Mouse (Mus musculus) lung, embryonic 14.5 days (tissue): ENCODE results near the gene Sorcs2. TPM values are rescaled to one million over a fixed set of nuclear protein-coding genes. Genes with fewer than 3 reads are reported as not detected.

Source experiments
- ATAC-seq: fragments of 200-750 bp; cut with Nextera tagmentation; 2 replicates; pipeline ENCODE4 v1.8.0; 2017; ENCODE audit warnings: mild to moderate bottlenecking, moderate TSS enrichment, moderate library complexity; ENCODE audit not compliant: insufficient read depth
- DNase-seq: peaks from one replicate; pipeline ENCODE4 v3.0.0-alpha.2; 2015
- H3K27ac ChIP-seq: fragments of 300-500 bp; sonication (generic); 2 replicates; pipeline ENCODE4 v1.5.1; 2014; ENCODE audit warnings: low read depth, mild to moderate bottlenecking, moderate library complexity
- H3K27me3 ChIP-seq: fragments of 300-500 bp; sonication (generic); 2 replicates; pipeline ENCODE4 v1.6.1; 2014; ENCODE audit warnings: low read length, control low read depth; ENCODE audit not compliant: insufficient read depth
- H3K36me3 ChIP-seq: fragments of 300-500 bp; sonication (generic); 2 replicates; pipeline ENCODE4 v1.6.1; 2014; ENCODE audit warnings: control low read depth; ENCODE audit not compliant: insufficient read depth
- H3K4me1 ChIP-seq: fragments of 300-500 bp; sonication (generic); 2 replicates; pipeline ENCODE4 v1.6.1; 2014; ENCODE audit warnings: antibody characterized with exemption, control low read depth; ENCODE audit not compliant: insufficient read depth
- H3K4me2 ChIP-seq: fragments of 300-500 bp; sonication (generic); 2 replicates; pipeline ENCODE4 v1.6.1; 2014; ENCODE audit warnings: mild to moderate bottlenecking
- H3K4me3 ChIP-seq: fragments of 300-500 bp; sonication (generic); 2 replicates; pipeline ENCODE4 v1.5.1; 2014; ENCODE audit warnings: low read depth, low read length
- H3K9ac ChIP-seq: fragments of 300-500 bp; sonication (generic); 2 replicates; pipeline ENCODE4 v1.6.1; 2014
- H3K9me3 ChIP-seq: fragments of 300-500 bp; sonication (generic); 2 replicates; pipeline ENCODE4 v1.6.1; 2016; ENCODE audit warnings: low read depth, low read length, control low read depth
- CTCF ChIP-seq: IDR thresholded peaks from 2 replicates; pipeline ENCODE4 v1.5.1; 2016; ENCODE audit warnings: antibody characterized with exemption, low read depth
- WGBS: fragments of 180-500 bp; shearing (Covaris S2); extraction: QIAGEN DNeasy Blood & Tissue Kit; methylation state at CpG from one replicate; pipeline ENCODE4 v1.1.7; 2014; 5-methylcytosine and 5-hydroxymethylcytosine counted together
- polyA plus RNA-seq: library from polyadenylated mRNA; unstranded; fragments of >200 nt; fragmentation: Nextera tagmentation; extraction: Ambion mirVana; gene quantifications from 2 replicates; pipeline ENCODE4 v1.2.1, GENCODE M21; 2014

Gene Sorcs2
- polyA plus RNA-seq, 1 experiment from 2014 or later: 20.6 TPM

DNA sequence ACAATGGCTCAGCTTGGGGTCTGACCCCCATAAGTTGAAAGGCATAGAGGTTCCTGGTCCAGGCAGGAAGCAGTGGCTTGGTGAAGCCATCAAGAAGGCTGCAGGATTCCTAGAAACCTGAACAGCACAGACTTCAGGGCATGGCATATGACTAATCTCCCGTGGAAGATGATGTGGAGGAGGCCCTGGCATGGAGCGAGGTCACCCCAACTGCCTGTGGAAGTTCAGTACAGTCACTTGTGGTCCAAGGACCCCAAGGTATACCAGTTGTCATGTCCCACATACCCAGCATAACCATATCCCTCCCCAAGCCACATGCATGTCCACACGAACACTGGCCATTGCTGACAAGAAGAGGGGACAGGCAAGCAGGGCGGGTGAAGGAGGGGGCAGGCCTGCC is 206.7 kb downstream of the Sorcs2 start:
- no peaks in the 10 kb centered on the region for H3K9me3 ChIP-seq
- no peaks in the 10 kb centered on the region for H3K27me3 ChIP-seq
- WGBS: 76% methylated on average over 4 of the region's 4 CpGs
- no peak overlapping the region for H3K27ac ChIP-seq
- no peak for ATAC-seq
- no peak overlapping the region for H3K9ac ChIP-seq
- no peak overlapping the region for H3K4me2 ChIP-seq
- no peaks in the 10 kb centered on the region for H3K4me1 ChIP-seq
- DNase-seq: no peak
- H3K36me3 ChIP-seq: no peaks in the 10 kb centered on the region
- H3K4me3 ChIP-seq: no peak overlapping the region
- no peak for TF ChIP-seq CTCF

DNA sequence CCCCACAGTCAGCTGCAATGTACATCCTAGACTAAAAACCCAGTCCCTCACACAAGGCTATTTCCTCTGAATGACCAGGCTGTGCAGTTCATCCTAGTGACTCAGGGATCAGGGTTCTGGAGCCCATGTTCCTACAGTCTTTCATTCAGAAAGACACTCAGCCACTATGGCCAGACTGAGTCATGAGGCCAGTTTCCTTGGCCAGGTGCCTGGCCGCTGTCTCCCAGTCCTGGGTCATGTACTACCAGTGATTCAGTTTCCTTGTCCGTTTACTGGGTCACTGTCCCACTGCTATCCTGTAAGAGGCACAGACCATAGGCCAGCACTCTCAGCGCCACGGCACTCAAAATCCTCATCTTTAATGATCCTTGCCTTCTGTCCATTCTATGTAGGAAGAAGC is 209.6 kb downstream of the Sorcs2 start:
- TF ChIP-seq CTCF: no peak
- no peaks in the 10 kb centered on the region for H3K27me3 ChIP-seq
- no peak overlapping the region for H3K9ac ChIP-seq
- H3K4me1 ChIP-seq: no peaks in the 10 kb centered on the region
- WGBS: 87% methylated on average over 4 of the region's 4 CpGs
- no peaks in the 10 kb centered on the region for H3K36me3 ChIP-seq
- H3K4me2 ChIP-seq: no peak overlapping the region
- no peaks in the 10 kb centered on the region for H3K9me3 ChIP-seq
- DNase-seq (no peak), ATAC-seq (no peak)
- no peak overlapping the region for H3K27ac ChIP-seq
- H3K4me3 ChIP-seq: no peak overlapping the region

DNA sequence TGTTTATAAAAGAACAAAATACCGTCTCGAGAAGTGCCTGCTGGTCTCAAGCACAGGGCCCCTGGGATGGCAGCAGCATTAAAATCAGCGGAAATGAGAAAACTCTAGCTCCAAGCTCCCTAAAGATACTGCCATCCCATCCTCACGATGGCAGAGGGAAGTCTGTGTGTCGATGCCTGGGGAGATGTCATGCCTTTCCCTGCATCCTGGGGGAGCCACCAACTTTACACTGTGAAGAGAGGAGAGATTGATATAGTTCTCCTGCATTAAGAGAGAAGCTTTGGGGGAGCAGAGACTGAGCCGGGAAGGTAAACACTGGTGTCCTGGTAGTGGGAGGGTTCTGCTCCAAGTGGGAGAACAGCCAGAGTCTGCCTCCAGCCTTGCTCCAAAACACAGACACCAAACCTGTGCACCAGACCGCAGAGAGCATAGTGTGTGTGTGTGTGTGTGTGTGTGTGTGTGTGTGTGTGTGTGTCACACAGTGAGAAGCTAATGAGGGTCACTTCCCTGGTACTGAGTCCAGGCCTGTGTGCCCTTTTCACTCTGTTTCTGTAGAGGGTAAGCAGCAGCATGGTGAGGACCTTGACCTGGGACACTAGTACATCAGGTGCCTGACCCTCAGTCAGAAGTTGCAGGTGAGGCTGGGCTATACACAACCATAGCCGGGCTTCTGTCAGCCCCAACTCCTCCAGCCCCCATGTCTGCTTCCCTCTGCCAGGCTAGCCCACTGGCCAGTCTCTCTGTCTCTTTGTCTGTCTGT is 211.5 kb downstream of the Sorcs2 start:
- no peaks in the 10 kb centered on the region for H3K9me3 ChIP-seq
- no peak for DNase-seq
- WGBS: 42% methylated on average over 8 of the region's 8 CpGs
- no peaks in the 10 kb centered on the region for H3K4me1 ChIP-seq
- TF ChIP-seq CTCF: no peak
- no peak overlapping the region for H3K4me3 ChIP-seq
- no peak overlapping the region for H3K9ac ChIP-seq
- no peak overlapping the region for H3K27ac ChIP-seq
- H3K27me3 ChIP-seq: no peaks in the 10 kb centered on the region
- no peak for ATAC-seq
- H3K4me2 ChIP-seq: no peak overlapping the region
- no peaks in the 10 kb centered on the region for H3K36me3 ChIP-seq

DNA sequence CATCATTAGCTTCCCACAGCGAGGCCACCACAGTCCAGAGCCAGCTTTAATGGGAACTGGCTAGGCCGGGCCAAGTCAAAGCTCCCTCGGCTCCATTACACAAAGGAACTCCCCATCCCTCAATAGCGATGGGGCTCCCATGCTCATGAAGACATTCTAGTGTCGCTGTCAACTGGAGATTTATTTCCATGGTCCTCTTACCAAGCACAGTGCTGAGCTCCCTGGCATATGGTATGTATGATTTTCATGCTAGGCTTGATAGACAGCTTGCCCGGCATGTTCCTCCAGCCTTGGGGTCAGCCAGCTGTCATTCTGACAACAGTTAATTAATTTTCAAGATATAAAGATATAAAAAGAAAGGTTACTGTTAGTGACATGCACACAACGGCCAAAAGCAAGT is 215.6 kb downstream of the Sorcs2 start:
- Histone ChIP-seq H3K9ac (no peak overlapping the region), H3K9me3 (no peaks in the 10 kb centered on the region), H3K4me2 (no peak overlapping the region), H3K27ac (no peak overlapping the region), H3K27me3 (no peaks in the 10 kb centered on the region), H3K4me1 (no peaks in the 10 kb centered on the region), H3K4me3 (no peak overlapping the region), H3K36me3 (no peaks in the 10 kb centered on the region)
- TF ChIP-seq CTCF: no peak
- no peak for DNase-seq
- WGBS: 63% methylated on average over 7 of the region's 7 CpGs
- 0 out of 2 replicates have a peak, but pooled peaks have one; percentile 19 for ATAC-seq

DNA sequence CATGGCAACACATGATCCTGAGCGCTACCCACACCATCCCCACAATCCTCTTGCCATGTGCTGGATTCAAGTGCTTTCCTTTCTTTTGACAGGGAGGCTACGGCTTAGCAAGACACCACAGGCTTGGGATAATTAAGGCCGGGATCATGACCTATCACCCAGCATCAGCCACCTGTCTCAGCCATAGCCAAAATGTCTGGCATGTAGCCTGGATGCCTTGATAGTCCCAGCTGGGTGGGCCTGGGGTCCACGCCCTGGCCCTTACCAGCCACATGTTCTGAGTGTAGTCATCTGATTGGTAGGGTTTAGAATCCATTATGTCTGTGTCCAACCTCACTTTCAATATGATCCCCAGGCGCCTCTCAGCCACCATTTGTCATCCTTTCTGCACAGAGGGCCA is 218.2 kb downstream of the Sorcs2 start:
- no peak for TF ChIP-seq CTCF
- H3K27ac ChIP-seq: no peak overlapping the region

DNA sequence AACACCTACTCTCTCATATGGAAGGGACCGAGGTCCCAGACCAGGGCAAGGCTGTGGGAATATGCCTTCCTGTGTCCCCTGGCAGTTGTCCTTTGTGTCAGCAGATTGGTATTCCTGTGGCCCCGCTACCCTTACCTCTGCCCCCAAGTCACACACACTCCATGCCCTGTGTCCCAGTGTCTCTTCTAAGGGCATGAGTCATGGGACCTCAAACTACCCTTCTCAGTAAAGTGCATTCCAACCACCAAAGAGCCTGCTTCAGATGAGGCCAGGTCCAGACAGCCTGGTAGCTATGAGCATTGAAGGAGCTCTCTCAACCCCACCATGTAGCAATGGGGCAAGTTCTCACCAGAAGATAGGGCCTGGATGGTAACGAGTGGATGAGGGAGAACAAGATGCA is 219.2 kb downstream of the Sorcs2 start:
- no peaks in the 10 kb centered on the region for H3K4me1 ChIP-seq
- 92% methylated on average over 3 of the region's 3 CpGs for WGBS
- H3K27ac ChIP-seq: no peak overlapping the region
- no peak overlapping the region for H3K9ac ChIP-seq
- H3K27me3 ChIP-seq: no peaks in the 10 kb centered on the region
- DNase-seq (no peak), ATAC-seq (no peak)
- H3K9me3 ChIP-seq: no peaks in the 10 kb centered on the region
- no peak overlapping the region for H3K4me2 ChIP-seq
- no peak overlapping the region for H3K4me3 ChIP-seq
- no peak for TF ChIP-seq CTCF
- no peaks in the 10 kb centered on the region for H3K36me3 ChIP-seq

More for the DNA sequence above, 218.2 kb downstream of the Sorcs2 start:
- no peak overlapping the region for H3K4me2 ChIP-seq
- H3K9me3 ChIP-seq: no peaks in the 10 kb centered on the region
- no peak overlapping the region for H3K9ac ChIP-seq
- no peaks in the 10 kb centered on the region for H3K27me3 ChIP-seq
- H3K4me3 ChIP-seq: no peak overlapping the region
- H3K36me3 ChIP-seq: no peaks in the 10 kb centered on the region
- ATAC-seq (no peak), DNase-seq (no peak)
- 85% methylated on average over 5 of the region's 5 CpGs for WGBS
- no peaks in the 10 kb centered on the region for H3K4me1 ChIP-seq

DNA sequence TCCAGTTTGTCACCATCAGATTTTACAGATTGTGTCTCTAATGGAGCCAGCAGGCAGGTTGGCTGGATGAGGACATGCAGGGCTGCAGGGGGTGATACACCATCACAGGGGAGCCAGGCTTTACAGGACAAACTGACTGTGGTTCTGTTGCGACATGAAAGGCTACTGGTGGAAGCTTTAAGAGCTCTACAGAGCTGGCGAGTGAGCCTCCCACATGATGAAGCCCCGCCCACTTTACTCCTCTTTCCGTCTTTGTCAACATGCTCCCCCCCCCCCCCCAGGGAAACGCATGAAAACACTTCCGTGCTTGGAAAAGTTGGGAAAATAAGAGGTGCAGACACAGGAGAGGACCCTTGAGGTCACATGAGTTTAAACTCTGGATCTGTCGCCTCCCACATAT is 219.7 kb downstream of the Sorcs2 start:
- no peak for DNase-seq
- Histone ChIP-seq H3K4me1 (no peaks in the 10 kb centered on the region), H3K9me3 (no peaks in the 10 kb centered on the region), H3K4me2 (no peak overlapping the region), H3K36me3 (no peaks in the 10 kb centered on the region), H3K27ac (no peak overlapping the region), H3K4me3 (no peak overlapping the region), H3K27me3 (no peaks in the 10 kb centered on the region), H3K9ac (no peak overlapping the region)
- TF ChIP-seq CTCF: no peak
- WGBS: 33% methylated on average over 7 of the region's 7 CpGs
- ATAC-seq: no peak

DNA sequence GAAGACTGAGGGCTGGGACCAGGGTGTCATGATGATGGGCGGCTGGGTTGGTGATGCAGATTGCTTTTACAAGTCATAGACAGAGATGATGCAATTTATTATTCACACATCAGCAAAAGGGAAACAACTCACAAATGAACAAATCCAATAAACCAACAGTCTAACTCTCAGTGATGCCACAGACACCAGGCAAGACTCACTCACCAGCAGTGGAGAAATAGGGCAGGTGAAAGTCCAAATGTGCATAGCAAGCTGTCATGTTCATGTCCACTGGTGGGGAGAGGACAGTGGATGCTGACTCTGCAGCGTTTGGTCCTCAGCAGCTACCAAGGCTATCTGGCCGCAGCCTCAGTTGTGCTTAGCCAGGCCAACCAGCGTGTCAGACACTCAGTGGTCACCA is 221.1 kb downstream of the Sorcs2 start:
- Histone ChIP-seq H3K27me3 (no peaks in the 10 kb centered on the region), H3K9me3 (no peaks in the 10 kb centered on the region), H3K36me3 (no peaks in the 10 kb centered on the region), H3K4me1 (no peaks in the 10 kb centered on the region), H3K9ac (no peak overlapping the region), H3K4me2 (no peak overlapping the region), H3K4me3 (no peak overlapping the region), H3K27ac (no peak overlapping the region)
- no peak for TF ChIP-seq CTCF
- ATAC-seq: no peak
- WGBS: 86% methylated on average over 4 of the region's 4 CpGs
- DNase-seq: no peak
